Mouse (Mus musculus) G1E (cell line): Measurements from ENCODE around the gene Clcnka.

Source experiments
- CTCF ChIP-seq: IDR thresholded peaks from 2 replicates; pipeline ENCODE4 v1.5.1; 2012; ENCODE audit warnings: low read depth, low read length, inconsistent platforms, mixed read lengths
- GATA1 ChIP-seq: IDR thresholded peaks from 2 replicates; pipeline ENCODE4 v1.6.1; 2012; ENCODE audit warnings: borderline replicate concordance, low read length, inconsistent platforms, mixed read lengths
- POLR2AphosphoS5 ChIP-seq: IDR thresholded peaks from 2 replicates; pipeline ENCODE4 v1.6.1; 2012; ENCODE audit warnings: low read depth, low read length, inconsistent platforms; ENCODE audit not compliant: insufficient replicate concordance

GRCm38 (mm10) chr4:141337986-141338385, 60.5 kb downstream of the Clcnka start:
- no peak for TF ChIP-seq CTCF
- no peak for TF ChIP-seq GATA1
- TF ChIP-seq POLR2AphosphoS5: no peak
